12 mouse cellular contexts compared by ENCODE assay signal in genomic region chr11:5499961-5500644, GRCm38 (mm10). TPM values are rescaled to one million over a fixed set of nuclear protein-coding genes. Genes with fewer than 3 reads are reported as not detected.
DNase-seq lines count a peak whose midpoint lies in the region; ATAC-seq lines count a peak whose summit lies in the region.
"Had no signal": no experiment of that assay in that cellular context is flagged by ENCODE, and none has a peak within 500 bp of the region (broad histone marks: within the 10 kb centered on the region; RNA-seq: fewer than 3 reads in every experiment).

No protein-coding gene starts in this region.

- peak; percentile 59 for DNase-seq in midbrain, embryonic 11.5 days (ENCODE audit: low spot score, missing footprints)
- DNase-seq in midbrain, embryonic 10.5 days (ENCODE audit: low spot score) = no peak
- DNase-seq in splenic B cell, adult 2 months (ENCODE audit: low read depth, low spot score) = peak; percentile 48
- DNase-seq in frontal cortex, postnatal 10 days (ENCODE audit: low spot score in 2 of 2) = no peak
- no peak for DNase-seq in adrenal gland, postnatal 25 days
- DNase-seq: cerebellum, postnatal 36 days; heart, adult 2 months; layer of hippocampus, adult 9-11 months had no signal

- no peak overlapping the region for H3K4me2 ChIP-seq in midbrain, embryonic 11.5 days
- H3K4me2 ChIP-seq in intestine, embryonic 16.5 days (ENCODE audit: low read depth, low read length) = no peak overlapping the region
- H3K4me2 ChIP-seq: kidney, embryonic 15.5 days had no signal

- peaks cover 3% of the 10 kb centered on the region; the same call in 1 of the 2 replicates for H3K4me1 ChIP-seq in midbrain, embryonic 11.5 days (ENCODE audit: control insufficient read depth, insufficient read depth, low read length)
- H3K4me1 ChIP-seq in midbrain, embryonic 10.5 days = peaks cover 8% of the 10 kb centered on the region
- peaks cover 7% of the 10 kb centered on the region; the same call in 1 of the 2 replicates for H3K4me1 ChIP-seq in intestine, embryonic 16.5 days (ENCODE audit: control insufficient read depth, insufficient read depth, low read length)

- ATAC-seq in midbrain, embryonic 11.5 days (ENCODE audit: low FRiP score) = no peak
- no peak for ATAC-seq in intestine, embryonic 16.5 days
- ATAC-seq in megakaryocyte progenitor cell, adult 5-6 weeks (replicated peaks; ENCODE audit: poor library complexity) = no peak

- H3K27me3 ChIP-seq in midbrain, embryonic 11.5 days (ENCODE audit: control insufficient read depth, insufficient read depth, low read length) = no peaks in the 10 kb centered on the region
- no peaks in the 10 kb centered on the region for H3K27me3 ChIP-seq in midbrain, embryonic 10.5 days (ENCODE audit: low read depth, poor library complexity, severe bottlenecking)
- no peaks in the 10 kb centered on the region for H3K27me3 ChIP-seq in intestine, embryonic 16.5 days (replicated peaks; ENCODE audit: control insufficient read depth, insufficient read depth, low read length)
- no peaks in the 10 kb centered on the region for H3K27me3 ChIP-seq in splenic B cell, adult 2 months (ENCODE audit: control insufficient read depth, insufficient read depth, low read length, poor library complexity, severe bottlenecking)
- H3K27me3 ChIP-seq: kidney, embryonic 15.5 days had no signal

- H3K4me3 ChIP-seq in midbrain, embryonic 11.5 days (ENCODE audit: low read depth, low read length) = no peak overlapping the region
- no peak overlapping the region for H3K4me3 ChIP-seq in midbrain, embryonic 10.5 days
- no peak overlapping the region for H3K4me3 ChIP-seq in intestine, embryonic 16.5 days (ENCODE audit: low read length)
- H3K4me3 ChIP-seq: heart, adult 2 months; kidney, embryonic 15.5 days had no signal

- no peak overlapping the region for H3K27ac ChIP-seq in midbrain, embryonic 11.5 days (ENCODE audit: low read depth, low read length)
- no peak overlapping the region for H3K27ac ChIP-seq in midbrain, embryonic 10.5 days (replicated peaks)
- H3K27ac ChIP-seq in intestine, embryonic 16.5 days (ENCODE audit: low read length) = peak overlapping the region; percentile 61; the same call in 1 of the 2 replicates
- H3K27ac ChIP-seq: macrophage had no signal

- no peaks in the 10 kb centered on the region for H3K9me3 ChIP-seq in midbrain, embryonic 11.5 days (ENCODE audit: control insufficient read depth, low read length)
- H3K9me3 ChIP-seq in midbrain, embryonic 10.5 days (replicated peaks) = no peaks in the 10 kb centered on the region
- no peaks in the 10 kb centered on the region for H3K9me3 ChIP-seq in intestine, embryonic 16.5 days (ENCODE audit: control insufficient read depth, low read length)
- H3K9me3 ChIP-seq: kidney, embryonic 15.5 days had no signal

- WGBS in midbrain, embryonic 11.5 days = 89% methylated on average over 11 of the region's 11 CpGs
- 88% methylated on average over 11 of the region's 11 CpGs for WGBS in midbrain, embryonic 10.5 days
- 79% methylated on average over 11 of the region's 11 CpGs for WGBS in intestine, embryonic 16.5 days

- no peaks in the 10 kb centered on the region for H3K36me3 ChIP-seq in midbrain, embryonic 11.5 days (ENCODE audit: control insufficient read depth, insufficient read depth, low read length)
- no peaks in the 10 kb centered on the region for H3K36me3 ChIP-seq in midbrain, embryonic 10.5 days
- H3K36me3 ChIP-seq in intestine, embryonic 16.5 days (ENCODE audit: control insufficient read depth, insufficient read depth, low read length) = no peaks in the 10 kb centered on the region
- no peaks in the 10 kb centered on the region for H3K36me3 ChIP-seq in splenic B cell, adult 2 months (ENCODE audit: control insufficient read depth, insufficient read depth, low read length, poor library complexity, severe bottlenecking)
- H3K36me3 ChIP-seq: kidney, embryonic 15.5 days had no signal

- H3K9ac ChIP-seq in midbrain, embryonic 11.5 days (ENCODE audit: low read length) = no peak overlapping the region
- H3K9ac ChIP-seq in intestine, embryonic 16.5 days (ENCODE audit: low read depth, low read length) = no peak overlapping the region
- H3K9ac ChIP-seq: kidney, embryonic 15.5 days had no signal

RNA-seq across cellular contexts. Expression of gene Xbp1, which starts 20.4 kb away (rescaled TPM):
- 126 and 133 TPM in 2 replicates for polyA plus RNA-seq in midbrain, embryonic 11.5 days (2014; fragmentation: Nextera tagmentation; extraction: Ambion mirVana)
- polyA plus RNA-seq in midbrain, embryonic 10.5 days (2016; fragmentation: Nextera tagmentation; extraction: Ambion mirVana) = 106 and 131 TPM in 2 replicates
- polyA plus RNA-seq in intestine, embryonic 16.5 days (2015; fragmentation: Nextera tagmentation; extraction: Ambion mirVana) = 222 and 249 TPM in 2 replicates
- 139 and 149 TPM in 2 replicates for total RNA-seq in adrenal gland, postnatal 25 days (2021)
- total RNA-seq in megakaryocyte progenitor cell, adult 5-6 weeks (2015) = 215 and 235 TPM in 2 replicates
- total RNA-seq in megakaryocyte progenitor cell, adult 5-6 weeks (2017) = 165 and 167 TPM in 2 replicates

RNA-seq across cellular contexts. Expression of gene Ccdc117, which starts 41.9 kb away (rescaled TPM):
- polyA plus RNA-seq in midbrain, embryonic 11.5 days (2014; fragmentation: Nextera tagmentation; extraction: Ambion mirVana) = 26.2 and 27.4 TPM in 2 replicates
- 21.3 and 22.6 TPM in 2 replicates for polyA plus RNA-seq in midbrain, embryonic 10.5 days (2016; fragmentation: Nextera tagmentation; extraction: Ambion mirVana)
- polyA plus RNA-seq in intestine, embryonic 16.5 days (2015; fragmentation: Nextera tagmentation; extraction: Ambion mirVana) = 11.1 and 11.9 TPM in 2 replicates
- total RNA-seq in adrenal gland, postnatal 25 days (2021) = 28.3 and 30.3 TPM in 2 replicates
- total RNA-seq in megakaryocyte progenitor cell, adult 5-6 weeks (2015) = 17.1 and 19.2 TPM in 2 replicates
- total RNA-seq in megakaryocyte progenitor cell, adult 5-6 weeks (2017) = 29.4 and 32.9 TPM in 2 replicates

RNA-seq across cellular contexts. Expression of gene Znrf3, which starts 55.5 kb away (rescaled TPM):
- 10.4 and 10.8 TPM in 2 replicates for polyA plus RNA-seq in midbrain, embryonic 11.5 days (2014; fragmentation: Nextera tagmentation; extraction: Ambion mirVana)
- 12.2 and 12.8 TPM in 2 replicates for polyA plus RNA-seq in midbrain, embryonic 10.5 days (2016; fragmentation: Nextera tagmentation; extraction: Ambion mirVana)
- polyA plus RNA-seq in intestine, embryonic 16.5 days (2015; fragmentation: Nextera tagmentation; extraction: Ambion mirVana) = 6.8 and 7.3 TPM in 2 replicates
- 25.6 and 43.2 TPM in 2 replicates for total RNA-seq in adrenal gland, postnatal 25 days (2021)
- total RNA-seq in megakaryocyte progenitor cell, adult 5-6 weeks (2015) = 4.7 and 9.3 TPM in 2 replicates
- total RNA-seq in megakaryocyte progenitor cell, adult 5-6 weeks (2017) = 2.1 and 2.7 TPM in 2 replicates

Comparison
In these comparisons a context has a peak if more than half of its experiments do, and no peak if none do; other contexts are left out.
1. DNase-seq: peak in midbrain, embryonic 11.5 days (single experiment) and splenic B cell, adult 2 months (single experiment); none in midbrain, embryonic 10.5 days (single experiment), frontal cortex, postnatal 10 days (0 of 2) and adrenal gland, postnatal 25 days (single experiment).